Mouse (Mus musculus) kidney, postnatal 4 days (tissue): Measurements from ENCODE around the gene Wdr86.
"Not testable (repeated sequence)": the region's sequence is repeated elsewhere in the genome, so short reads cannot be mapped to it uniquely, and the experiment has no call there.

Experiments used
- DNase-seq, 2 experiments: peaks; one replicate each; pipeline ENCODE4 v3.0.0; 2021; ENCODE audit warnings: mixed read lengths in 2 of 2

The Wdr86 gene

GRCm38 (mm10) chr5:24730986-24731385, 459 bp upstream of the Wdr86 start:
- peak; percentile 69 to 82 for DNase-seq

GRCm38 (mm10) chr5:24729797-24730487, 585 bp downstream of the Wdr86 start:
- peak; percentile 59 to 71 for DNase-seq

DNA sequence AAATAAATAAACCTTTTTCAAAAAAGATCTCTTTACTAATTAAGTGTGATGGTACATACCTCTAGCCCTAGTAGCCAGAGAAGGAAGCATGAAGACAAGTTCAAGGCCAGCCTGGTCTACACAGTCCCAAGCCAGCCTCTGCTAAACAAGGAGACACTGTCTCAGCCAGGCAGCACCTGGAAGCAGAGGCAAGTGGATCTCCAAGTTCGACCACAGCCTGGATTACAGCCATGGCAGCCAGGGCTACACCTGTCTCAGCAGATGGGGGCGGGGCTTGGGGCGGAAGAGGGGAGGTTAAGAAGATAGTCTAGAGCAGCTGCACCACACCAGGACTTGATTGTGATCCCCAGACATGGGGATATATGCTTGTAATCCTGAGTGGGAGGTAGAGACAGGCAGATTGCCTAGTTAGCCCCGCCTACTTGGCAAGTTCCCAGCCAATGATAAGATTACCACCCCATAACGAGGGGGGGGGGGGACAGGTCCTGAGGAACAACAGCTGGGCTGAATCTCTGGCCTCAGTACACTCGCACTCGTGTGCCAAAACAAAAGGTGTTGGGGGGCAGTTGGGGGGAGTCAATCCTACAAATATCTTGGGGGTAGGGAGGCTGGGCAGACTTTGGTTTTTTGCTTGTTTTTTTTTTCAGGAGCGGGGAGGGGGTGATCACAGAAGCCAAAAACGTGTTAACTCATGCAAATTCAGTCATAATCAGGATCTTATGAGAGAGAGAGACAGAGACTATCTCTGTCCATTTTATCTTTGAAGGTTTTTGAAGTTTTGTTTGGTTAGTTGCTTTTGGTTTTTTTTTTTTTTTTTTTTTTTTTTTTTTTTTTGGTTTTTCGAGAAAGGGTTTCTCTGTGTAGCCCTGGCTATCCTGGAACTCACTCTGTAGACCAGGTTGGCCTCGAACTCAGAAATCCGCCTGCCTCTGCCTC, 3.4 kb downstream of the Wdr86 start:
- DNase-seq: peak; percentile 85 to 89

DNA sequence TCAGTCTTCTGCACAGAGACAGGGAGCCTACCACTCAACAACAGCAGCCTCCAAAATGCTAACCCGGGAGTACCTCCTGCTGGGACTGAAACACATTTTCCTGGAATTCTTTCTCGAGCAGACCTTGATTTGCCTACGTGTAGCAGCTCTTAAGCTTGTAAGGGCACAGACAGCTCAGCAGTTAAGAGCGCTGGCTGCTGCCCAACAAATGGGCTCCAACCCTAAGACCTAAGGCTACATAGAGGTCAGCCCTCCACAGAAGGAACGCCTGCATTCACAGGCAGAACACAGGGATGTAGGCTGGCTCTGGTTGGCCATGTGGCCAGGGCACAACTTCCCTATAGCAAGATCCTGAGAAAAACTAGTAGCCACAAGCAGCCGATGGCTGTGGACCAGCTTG, 4.6 kb downstream of the Wdr86 start:
- no peak for DNase-seq

GRCm38 (mm10) chr5:24724805-24725204, 5.7 kb downstream of the Wdr86 start:
- DNase-seq: peak; percentile 51 to 69

GRCm38 (mm10) chr5:24724270-24724634, 6.3 kb downstream of the Wdr86 start:
- DNase-seq: no peak

DNA sequence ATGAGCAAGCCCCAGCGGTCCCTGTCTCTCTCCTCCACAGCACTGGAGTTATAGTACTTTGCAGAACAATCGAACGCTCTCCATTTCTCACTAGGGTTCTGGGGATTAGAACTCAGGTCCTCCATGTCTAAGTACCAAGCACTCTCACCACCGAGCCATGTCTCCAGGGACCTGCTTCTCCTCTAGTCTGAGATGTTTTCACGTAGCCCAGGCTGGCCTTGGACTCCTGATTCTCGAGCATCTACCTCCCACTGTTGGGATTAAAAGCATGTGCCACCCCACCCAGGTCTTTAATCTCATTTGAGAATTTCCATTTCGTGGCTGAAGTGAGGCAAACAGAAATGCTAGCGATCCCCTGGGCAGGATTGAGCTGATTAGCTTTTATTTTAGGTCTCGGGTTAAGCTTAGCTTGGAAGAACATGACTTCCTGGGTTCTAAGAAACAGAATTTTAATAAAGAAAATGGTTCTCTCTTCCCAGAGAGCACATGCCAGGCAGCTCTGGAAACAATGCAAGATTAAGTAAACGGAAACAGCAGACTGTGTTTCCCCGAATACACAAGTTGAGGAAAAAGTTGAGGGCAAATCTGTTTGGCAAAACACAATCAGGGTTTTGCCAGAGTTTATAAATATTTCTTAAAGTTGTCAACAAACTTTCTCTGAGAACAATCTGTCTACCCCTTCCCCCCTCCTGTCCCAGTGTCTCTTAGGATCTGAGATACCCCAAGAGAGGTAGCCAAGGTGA, 6.8 kb downstream of the Wdr86 start:
- DNase-seq: no peak

- no peak for DNase-seq
These were observed 10.7 kb downstream of the Wdr86 start for GRCm38 (mm10) chr5:24719852-24720251.

DNA sequence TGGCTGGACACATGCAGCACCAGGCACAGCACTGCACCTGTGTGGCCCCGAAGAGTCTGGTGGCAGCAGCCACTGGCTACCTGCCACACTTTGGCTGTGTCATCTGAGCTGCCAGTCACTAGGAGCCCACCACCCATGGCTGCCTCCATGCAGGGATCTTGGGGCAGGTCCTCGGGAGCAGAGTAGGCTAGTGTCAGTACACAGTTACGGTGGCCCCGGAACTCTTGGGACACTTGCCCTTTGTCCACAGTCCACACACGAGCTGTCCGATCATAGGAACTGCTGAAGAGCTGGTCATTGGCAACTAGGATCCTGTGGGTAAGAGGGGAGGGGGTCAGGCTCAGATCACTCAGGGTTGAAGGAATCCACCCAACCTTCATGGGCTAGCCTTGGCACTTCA, 12.5 kb downstream of the Wdr86 start:
- no peak for DNase-seq

- DNase-seq: peak in 1 of 2 experiments; percentile 43
These were observed 16.5 kb downstream of the Wdr86 start for GRCm38 (mm10) chr5:24713987-24714386.

GRCm38 (mm10) chr5:24713199-24713598, 17.3 kb downstream of the Wdr86 start:
- DNase-seq: no peak

- DNase-seq: no peak
These were observed 18.9 kb downstream of the Wdr86 start for GRCm38 (mm10) chr5:24711615-24712014.

DNA sequence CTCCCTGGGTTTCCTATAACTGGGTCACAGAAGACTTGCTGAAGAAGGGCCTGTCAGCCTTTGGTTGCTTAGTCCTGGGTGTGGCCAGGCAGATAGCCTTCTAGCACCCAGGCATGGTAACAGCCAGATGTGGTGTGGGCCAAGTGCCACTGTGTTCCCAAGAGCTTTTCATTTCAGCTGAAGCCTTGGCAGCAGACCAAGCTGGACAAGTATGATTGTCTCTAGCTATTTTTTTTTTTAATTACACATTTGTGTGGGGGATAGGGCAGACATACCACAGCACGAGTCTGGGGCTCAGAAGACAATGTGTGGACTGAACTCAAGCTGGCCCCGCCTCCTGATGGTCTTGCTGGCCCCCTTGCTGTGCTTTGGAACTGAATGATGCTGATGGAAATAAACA, 20.6 kb downstream of the Wdr86 start:
- peak in 1 of 2 experiments; percentile 69 for DNase-seq

GRCm38 (mm10) chr5:24704615-24705014, 25.9 kb downstream of the Wdr86 start:
- DNase-seq: no peak

GRCm38 (mm10) chr5:24701271-24701670, 29.3 kb downstream of the Wdr86 start:
- DNase-seq: peak; percentile 44 to 66

DNA sequence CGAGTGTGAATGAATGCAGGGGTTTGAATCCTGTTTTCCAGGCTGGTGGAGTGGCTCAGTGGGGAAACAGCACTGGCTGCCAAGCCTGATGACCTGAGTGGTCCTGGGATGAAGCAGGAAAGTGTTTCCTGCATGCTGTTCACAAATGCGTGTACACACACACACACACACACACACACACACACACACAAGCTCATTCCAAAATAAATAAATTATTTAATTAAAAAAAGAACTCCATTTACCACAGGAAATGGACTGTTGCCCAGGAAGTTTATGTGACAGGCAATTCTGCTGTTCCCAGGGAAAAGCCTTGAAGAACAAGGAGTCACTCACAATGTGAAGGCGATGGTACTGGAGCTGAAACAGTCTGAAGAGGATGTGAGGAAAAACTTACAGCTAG, 33.8 kb downstream of the Wdr86 start:
- DNase-seq: peak in 1 of 2 experiments; percentile 47

GRCm38 (mm10) chr5:24687696-24688095, 42.8 kb downstream of the Wdr86 start:
- DNase-seq: no peak

- DNase-seq: not testable (repeated sequence)
These were observed 43.7 kb downstream of the Wdr86 start for GRCm38 (mm10) chr5:24686671-24687420.

- no peak for DNase-seq
These were observed 44.4 kb downstream of the Wdr86 start for GRCm38 (mm10) chr5:24686176-24686575.

DNA sequence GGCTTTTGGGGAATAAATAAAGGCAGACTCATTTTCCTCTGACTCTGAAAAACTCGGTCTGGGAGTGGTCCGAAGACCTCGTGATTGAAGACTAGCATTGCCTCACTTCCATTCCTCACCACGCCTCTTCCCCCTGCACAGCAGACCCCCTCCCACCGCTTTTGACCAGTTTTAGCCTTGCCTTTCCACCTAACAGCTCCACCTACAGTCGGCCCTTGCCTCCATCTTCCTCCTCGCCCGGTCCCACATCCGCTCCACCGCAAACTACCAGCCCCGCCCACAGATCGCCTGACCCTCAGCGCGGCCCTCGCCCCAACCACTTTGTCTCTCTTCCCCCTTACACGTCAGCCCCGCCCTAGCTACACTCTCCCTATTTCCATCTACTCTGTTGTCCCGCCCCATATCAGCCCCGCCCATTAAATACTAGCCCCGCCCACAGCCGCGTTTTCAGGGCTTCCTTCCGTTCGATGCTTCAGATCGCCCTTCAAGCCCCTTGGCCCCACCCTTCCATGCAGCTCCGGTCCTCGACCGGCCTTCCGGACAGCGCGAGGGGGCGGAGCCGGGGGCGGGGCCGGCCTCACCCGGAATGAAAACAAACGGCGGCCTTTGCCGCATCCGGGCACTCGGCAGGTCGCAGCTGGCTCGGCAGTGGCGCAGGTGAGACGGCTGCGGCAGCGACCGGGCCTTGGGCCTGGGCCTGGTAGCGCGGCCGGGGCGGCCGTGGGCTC, 45.0 kb downstream of the Wdr86 start, which contains the start of gene Nub1:
Gene Nub1 (plus strand): TSS at position 167 of the 728 bp plus-strand sequence.
- peak; percentile 100 for DNase-seq

- DNase-seq: peak; percentile 41 to 63
These were observed 45.8 kb downstream of the Wdr86 start for GRCm38 (mm10) chr5:24684578-24685365.
